Mouse (Mus musculus) left cerebral cortex, adult 11 months (tissue): ENCODE results near the gene Mrpl22.
"Not testable (repeated sequence)": the region's sequence is repeated elsewhere in the genome, so short reads cannot be mapped to it uniquely, and the experiment has no call there.

Source experiments
- DNase-seq: peaks from one replicate; pipeline ENCODE4 v3.0.0; 2022; ENCODE audit warnings: low spot score

Mrpl22 gene

GRCm38 (mm10) chr11:58228021-58228420 is 56.6 kb downstream of the Mrpl22 start:
- not testable (repeated sequence) for DNase-seq
